Mouse (Mus musculus): Measurements from ENCODE around the gene Ttc7.

The Ttc7 gene

DNA sequence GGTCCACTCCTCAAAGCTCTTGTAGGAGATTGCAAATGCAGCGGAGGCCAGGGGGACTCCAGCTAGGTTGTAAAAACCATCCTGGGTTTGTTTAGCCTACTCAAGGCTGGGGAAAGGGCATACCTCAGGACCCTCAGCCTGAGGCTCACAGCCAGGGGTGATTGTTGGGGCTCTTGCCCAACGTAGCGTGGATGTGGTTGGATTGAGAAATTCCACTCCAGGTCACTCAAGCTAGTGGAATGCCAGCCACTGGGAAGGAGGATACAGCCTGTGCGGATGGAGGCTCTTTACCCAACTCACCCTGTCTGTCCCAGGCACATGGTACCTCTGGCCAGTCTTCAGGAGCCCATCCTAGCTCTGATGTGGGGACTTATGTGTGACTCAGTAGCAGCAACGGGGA is 73.6 kb downstream of the Ttc7 start:
- ATAC-seq (ENCODE audit: insufficient number of reproducible peaks, low FRiP score, low TSS enrichment), result no peak

GRCm38 (mm10) chr17:87357506-87357905 is 74.8 kb downstream of the Ttc7 start:
- no peak for ATAC-seq (ENCODE audit: insufficient number of reproducible peaks, low FRiP score, low TSS enrichment)

- ATAC-seq (ENCODE audit: insufficient number of reproducible peaks, low FRiP score, low TSS enrichment), result 0 out of 2 replicates have a peak, but pooled peaks have one; percentile 46
Measured at GRCm38 (mm10) chr17:87361132-87361531, 78.4 kb downstream of the Ttc7 start.

GRCm38 (mm10) chr17:87364108-87364507 is 81.4 kb downstream of the Ttc7 start:
- no peak for ATAC-seq (ENCODE audit: insufficient number of reproducible peaks, low FRiP score, low TSS enrichment)

DNA sequence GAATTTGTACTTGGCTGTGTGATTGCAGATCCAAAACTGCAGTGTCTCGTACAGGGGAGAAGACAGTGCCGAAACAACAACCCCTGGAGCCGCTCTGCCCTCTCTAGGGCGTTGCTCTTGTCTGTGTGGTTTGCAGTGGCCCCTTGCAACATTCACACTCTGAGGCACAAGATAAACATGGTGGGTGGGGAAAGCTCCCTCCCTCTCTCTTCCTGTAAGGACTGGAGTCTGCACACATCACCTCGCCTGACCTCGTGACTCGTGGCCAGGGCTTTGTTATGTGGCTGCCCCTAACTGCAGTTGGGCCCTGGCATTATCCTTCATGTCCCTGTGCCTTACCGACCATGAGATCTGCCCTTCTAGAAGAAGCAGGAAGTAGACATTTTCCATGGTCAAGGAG is 82.6 kb downstream of the Ttc7 start:
- no peak for ATAC-seq (ENCODE audit: insufficient number of reproducible peaks, low FRiP score, low TSS enrichment)

DNA sequence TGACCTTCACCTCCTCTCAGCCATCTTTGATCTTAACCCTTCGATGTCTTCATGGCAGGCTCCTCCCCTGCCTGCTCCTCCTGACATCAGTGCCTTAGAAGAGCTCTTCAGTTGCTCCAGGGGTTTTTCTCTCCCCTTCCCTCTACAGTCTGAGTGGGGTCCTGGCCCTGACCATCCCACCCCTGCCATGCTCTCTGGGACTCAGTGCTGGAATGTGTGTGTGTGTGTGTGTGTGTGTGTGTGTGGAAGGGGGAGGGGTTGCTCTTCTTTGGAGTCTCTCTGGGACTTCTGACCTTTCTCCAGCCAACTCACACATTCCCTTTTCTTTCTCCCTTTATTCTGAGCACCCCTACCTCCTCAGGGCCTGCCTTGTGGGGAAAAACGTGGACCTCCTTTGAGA is 83.8 kb downstream of the Ttc7 start:
- no peak for ATAC-seq (ENCODE audit: insufficient number of reproducible peaks, low FRiP score, low TSS enrichment)

DNA sequence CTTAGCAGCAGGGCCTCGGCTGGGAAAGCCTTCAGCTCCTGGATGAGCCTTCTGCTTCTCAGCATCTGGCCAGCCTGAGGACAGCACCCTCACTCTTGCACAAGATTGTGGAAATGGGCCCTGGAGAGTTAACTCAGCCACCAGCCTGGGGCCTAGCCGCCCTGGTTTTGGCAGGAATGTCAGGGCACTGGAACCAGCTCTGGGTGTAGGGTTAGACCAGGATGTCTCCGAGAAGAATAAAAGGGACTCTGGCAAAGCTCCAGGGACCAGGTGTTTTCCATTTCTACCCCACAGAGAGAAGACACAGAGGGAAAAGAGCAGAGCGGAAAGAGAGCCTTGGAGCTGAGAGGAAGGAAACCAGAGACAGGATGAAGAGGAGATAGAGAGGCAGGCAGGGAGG is 84.5 kb downstream of the Ttc7 start:
- no peak for ATAC-seq (ENCODE audit: insufficient number of reproducible peaks, low FRiP score, low TSS enrichment)

- ATAC-seq (ENCODE audit: insufficient number of reproducible peaks, low FRiP score, low TSS enrichment), result no peak
Measured at GRCm38 (mm10) chr17:87367640-87368039, 85.0 kb downstream of the Ttc7 start.

- ATAC-seq (ENCODE audit: insufficient number of reproducible peaks, low FRiP score, low TSS enrichment), result no peak
Measured at GRCm38 (mm10) chr17:87368481-87368880, 85.8 kb downstream of the Ttc7 start.

- ATAC-seq (ENCODE audit: insufficient number of reproducible peaks, low FRiP score, low TSS enrichment), result no peak
Measured at GRCm38 (mm10) chr17:87369270-87369759, 86.6 kb downstream of the Ttc7 start.

DNA sequence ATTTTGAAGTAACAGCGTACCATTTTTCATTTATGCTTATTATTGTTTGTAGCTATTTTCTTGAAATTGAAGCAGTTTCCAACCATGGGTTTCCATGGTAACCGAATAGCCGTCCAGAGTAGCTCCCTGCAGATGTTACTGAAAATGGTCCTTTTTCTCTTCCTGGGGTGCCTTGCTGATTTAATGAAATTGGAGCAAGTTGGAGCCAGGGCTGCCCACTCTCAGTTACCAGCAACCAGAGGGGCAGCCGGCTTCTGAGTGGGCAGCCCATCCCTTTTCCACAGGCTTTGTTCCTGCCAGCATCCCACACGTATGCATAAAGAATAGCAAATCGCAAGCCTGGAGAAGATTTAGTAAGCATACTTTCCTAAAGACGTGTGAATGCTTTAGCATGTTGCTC is 89.5 kb downstream of the Ttc7 start:
- no peak for ATAC-seq (ENCODE audit: insufficient number of reproducible peaks, low FRiP score, low TSS enrichment)

- no peak for ATAC-seq (ENCODE audit: insufficient number of reproducible peaks, low FRiP score, low TSS enrichment)
Measured at GRCm38 (mm10) chr17:87373327-87373726, 90.6 kb downstream of the Ttc7 start.

DNA sequence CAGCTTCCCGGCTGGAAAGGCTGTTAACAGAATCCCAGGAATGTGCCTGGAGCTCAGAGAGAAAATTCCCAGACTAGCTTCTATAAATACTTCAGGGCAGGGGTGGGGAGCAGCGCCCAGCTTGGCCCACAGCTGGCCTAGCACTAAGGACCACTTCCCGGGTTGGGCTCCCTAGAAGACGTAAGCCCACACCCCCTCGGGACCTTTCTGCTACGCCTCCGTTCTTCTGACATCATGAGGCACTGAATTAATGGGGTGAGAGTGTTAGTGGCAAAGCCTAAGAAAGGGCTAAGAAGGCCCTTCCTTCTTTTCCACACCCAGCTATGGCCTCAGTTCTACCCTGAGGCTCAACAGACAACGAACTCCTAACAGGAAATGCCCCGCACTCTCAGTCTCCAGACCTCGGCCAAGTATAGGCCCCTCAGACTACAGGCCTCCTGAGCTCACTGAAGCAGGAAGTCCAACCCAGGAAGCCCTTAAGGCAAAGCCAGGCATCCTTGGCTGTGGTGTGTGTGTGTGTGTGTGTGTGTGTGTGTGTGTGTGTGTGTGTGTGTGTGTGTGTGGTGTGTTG is 93.3 kb downstream of the Ttc7 start:
- ATAC-seq (ENCODE audit: insufficient number of reproducible peaks, low FRiP score, low TSS enrichment), result no peak

GRCm38 (mm10) chr17:87376831-87377471 is 94.3 kb downstream of the Ttc7 start:
- no peak for ATAC-seq (ENCODE audit: insufficient number of reproducible peaks, low FRiP score, low TSS enrichment)

- no peak for ATAC-seq (ENCODE audit: insufficient number of reproducible peaks, low FRiP score, low TSS enrichment)
Measured at GRCm38 (mm10) chr17:87377536-87377935, 94.8 kb downstream of the Ttc7 start.

GRCm38 (mm10) chr17:87378354-87379159 is 95.9 kb downstream of the Ttc7 start:
- ATAC-seq (ENCODE audit: insufficient number of reproducible peaks, low FRiP score, low TSS enrichment), result peak; percentile 17; the same call in 1 of the 2 replicates

GRCm38 (mm10) chr17:87379160-87379624 is 96.5 kb downstream of the Ttc7 start:
- ATAC-seq (ENCODE audit: insufficient number of reproducible peaks, low FRiP score, low TSS enrichment), result no peak

DNA sequence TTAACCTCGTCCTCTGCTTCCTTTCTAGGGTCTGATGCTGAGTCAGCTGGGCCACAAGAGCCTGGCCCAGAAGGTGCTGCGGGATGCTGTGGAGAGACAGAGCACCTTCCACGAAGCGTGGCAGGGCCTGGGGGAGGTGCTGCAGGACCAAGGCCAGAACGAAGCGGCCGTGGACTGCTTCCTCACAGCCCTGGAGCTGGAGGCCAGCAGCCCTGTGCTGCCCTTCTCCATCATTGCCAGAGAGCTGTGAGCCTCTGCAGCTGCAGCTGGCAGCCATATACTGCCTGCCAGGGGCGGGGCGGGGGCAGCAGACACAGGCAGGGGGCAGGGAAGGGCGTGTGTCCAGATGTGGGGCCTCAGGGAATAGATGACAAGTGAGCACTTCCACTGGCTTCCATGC is 97.1 kb downstream of the Ttc7 start:
- ATAC-seq (ENCODE audit: insufficient number of reproducible peaks, low FRiP score, low TSS enrichment), result no peak

DNA sequence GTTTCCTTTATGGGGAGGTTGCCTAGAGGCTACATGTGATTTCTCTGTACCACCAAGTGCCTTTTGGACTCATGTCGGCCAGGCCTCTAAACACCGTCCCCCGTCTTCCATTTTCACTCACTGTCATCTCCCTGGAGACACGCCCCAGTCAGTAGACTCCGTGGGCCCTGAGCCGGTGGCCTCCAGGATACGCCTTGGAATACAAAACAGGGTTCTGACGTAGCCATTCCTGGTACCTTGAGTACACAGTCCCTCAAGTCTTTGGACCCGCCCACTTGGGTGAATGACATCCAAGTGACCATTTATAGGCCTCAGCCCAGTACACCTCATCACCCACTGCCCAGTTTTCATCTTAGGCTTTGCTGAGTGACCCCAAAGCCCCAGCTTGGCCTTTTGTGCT is 98.0 kb downstream of the Ttc7 start:
- no peak for ATAC-seq (ENCODE audit: insufficient number of reproducible peaks, low FRiP score, low TSS enrichment)

DNA sequence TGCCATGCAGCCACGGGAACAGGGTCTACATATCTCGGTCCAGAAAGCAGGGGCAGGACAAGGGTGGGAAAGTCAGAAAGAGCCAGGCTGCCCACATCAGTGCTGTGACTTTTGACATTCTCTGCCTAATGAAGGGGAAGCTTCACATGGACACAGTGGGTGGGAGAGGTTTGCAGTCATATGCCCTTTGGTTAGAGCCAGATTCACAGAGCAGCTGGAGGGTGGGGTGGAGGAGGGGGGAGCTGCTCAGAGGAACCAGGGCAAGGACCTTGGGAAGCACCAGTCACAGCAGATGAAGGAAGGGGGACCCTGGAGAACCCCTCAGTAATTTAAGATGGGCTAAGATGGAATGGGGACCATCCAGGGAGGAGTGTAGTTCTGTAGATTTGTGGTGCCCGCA is 103.1 kb downstream of the Ttc7 start:
- ATAC-seq (ENCODE audit: insufficient number of reproducible peaks, low FRiP score, low TSS enrichment), result no peak

DNA sequence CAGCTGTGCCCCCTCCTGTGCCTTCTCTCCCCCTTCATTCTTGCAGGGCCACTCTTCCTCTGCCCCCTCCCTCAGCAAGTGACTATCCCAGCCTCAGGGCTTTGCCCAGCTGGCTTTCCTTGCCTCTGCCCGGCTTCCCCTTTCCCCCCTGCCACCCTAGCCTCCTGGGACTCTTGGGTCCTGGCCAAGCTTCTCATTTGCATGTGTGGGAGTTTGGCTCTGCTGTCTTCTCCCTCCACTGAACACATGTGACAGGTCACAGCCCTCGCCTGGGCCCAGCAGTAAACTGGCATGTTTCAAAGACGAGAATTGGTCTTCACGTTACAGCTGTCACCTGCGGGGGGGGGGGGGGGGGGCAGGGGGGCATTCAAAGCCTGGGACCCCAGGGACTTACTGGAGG is 104.4 kb downstream of the Ttc7 start:
- no peak for ATAC-seq (ENCODE audit: insufficient number of reproducible peaks, low FRiP score, low TSS enrichment)
